Mouse (Mus musculus): ENCODE results near the gene Hspb11.

Hspb11 gene

DNA sequence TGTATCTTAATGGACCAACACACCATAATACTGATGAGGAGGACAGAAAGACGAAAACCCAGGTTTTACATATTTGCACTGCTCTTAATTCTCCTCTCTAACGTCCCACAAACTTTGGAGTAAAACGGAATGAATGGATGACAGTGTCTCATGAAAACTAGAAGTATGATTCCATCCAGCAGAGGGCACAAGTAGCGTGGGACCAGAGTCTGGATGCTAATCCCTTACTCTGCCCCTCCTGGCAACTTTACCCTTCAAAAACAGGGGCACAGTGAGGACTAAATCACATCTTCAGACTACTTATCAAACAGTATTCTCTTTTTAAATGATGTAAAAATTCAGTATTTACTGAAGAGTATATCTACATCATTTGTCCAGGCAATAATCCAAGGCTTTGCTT is 2.9 kb upstream of the Hspb11 start:
- no peak for DNase-seq (ENCODE audit: low spot score in 2 of 2)

DNA sequence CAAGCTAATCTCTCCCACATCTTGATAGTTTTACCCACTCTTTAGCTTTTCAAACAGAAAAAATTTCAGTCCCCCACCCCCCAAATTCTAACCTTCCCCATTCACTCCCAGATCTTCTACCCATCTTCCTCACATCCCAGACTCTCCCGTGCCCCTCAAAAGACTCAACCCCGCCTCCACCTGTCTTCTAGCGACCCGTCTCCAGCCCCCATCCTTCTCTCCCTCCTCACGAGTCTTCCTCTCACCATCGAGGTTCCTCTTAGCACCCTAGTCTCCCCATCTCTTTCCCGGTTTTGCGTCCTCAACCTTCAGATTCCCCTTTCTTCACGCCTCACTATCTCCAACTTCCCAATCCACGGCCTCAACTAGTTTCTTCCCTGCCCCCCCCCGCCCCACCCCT is 871 bp upstream of the Hspb11 start:
- no peak for DNase-seq (ENCODE audit: low spot score in 2 of 2)

DNA sequence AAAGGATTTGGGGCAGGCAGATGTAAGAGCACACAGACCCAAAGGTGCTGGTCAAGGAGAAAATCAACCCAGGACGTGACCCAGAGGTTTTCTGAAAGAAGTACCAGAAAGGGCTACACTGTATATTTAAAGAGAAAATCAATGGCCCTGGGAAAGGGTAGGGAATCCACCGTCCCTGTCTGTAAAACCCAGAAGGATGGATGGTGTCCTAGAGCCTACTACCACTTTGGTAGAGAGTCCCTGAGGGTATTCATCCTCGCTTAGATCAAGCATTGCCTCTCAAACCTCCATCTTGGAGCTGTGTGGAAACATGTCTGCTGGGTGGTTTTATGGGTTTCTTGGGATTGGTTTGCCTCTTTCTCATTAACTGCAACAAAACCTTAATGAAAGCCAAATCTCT is 1.0 kb downstream of the Hspb11 start:
- no peak for DNase-seq (ENCODE audit: low spot score in 2 of 2)

DNA sequence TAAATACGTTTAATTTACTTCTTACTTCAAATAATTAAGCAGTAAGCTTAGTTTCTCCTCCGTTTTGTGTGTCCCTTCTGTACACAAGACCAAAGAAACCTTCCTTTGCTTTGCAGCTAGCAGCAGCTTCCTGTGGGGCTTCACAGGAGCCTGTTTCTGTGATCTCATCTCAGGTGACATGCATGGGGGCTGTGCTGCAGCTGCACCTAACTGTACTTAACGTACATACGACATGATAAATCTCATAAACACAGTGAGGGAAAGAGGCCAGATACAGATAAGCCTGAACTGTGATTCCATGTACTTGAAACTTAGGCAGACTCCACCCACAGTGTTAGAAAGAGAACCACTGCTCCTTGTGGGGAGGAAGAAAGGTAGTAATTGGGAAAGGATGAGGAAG is 6.6 kb downstream of the Hspb11 start:
- no peak for DNase-seq (ENCODE audit: low spot score in 2 of 2)

DNA sequence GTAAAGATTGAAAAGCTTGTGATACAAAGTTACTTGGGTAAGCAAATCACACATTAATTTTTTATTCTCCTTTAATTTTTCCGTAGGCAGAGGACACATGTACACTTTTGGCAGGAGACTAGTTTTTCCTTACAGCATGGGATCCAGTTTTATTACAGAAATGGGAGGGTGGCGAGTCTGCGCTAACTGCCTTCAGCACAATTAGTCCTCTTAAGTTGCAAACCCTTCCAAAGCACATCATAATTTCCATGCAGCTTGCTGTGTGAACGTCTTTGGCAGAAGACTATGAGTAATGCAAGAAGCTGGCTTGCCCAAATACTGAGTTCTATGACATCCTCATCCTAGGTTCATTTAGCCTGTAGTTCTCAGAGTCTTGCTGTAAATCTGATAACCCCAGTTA is 20.3 kb downstream of the Hspb11 start:
- no peak for DNase-seq (ENCODE audit: low spot score in 2 of 2)

DNA sequence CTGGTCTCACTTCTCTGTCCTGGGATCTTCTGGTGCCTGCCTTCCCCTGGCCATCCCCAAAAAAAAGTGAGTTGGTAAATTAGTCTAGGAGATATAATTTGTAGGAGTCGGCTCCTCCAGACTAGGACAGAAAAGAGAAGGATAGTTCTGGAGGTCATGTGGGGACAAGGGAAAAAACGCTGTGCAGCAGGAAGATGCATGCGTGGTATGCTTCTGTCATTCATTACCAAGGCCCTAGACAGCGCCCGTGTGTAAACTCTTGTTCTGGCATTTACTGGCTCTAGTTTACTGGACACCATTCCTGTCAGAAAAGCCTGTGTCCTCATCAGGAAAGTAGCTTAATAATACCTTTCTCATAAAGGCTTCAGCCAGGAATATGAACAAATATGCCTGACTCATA is 21.1 kb downstream of the Hspb11 start:
- DNase-seq (ENCODE audit: low spot score in 2 of 2), result no peak

DNA sequence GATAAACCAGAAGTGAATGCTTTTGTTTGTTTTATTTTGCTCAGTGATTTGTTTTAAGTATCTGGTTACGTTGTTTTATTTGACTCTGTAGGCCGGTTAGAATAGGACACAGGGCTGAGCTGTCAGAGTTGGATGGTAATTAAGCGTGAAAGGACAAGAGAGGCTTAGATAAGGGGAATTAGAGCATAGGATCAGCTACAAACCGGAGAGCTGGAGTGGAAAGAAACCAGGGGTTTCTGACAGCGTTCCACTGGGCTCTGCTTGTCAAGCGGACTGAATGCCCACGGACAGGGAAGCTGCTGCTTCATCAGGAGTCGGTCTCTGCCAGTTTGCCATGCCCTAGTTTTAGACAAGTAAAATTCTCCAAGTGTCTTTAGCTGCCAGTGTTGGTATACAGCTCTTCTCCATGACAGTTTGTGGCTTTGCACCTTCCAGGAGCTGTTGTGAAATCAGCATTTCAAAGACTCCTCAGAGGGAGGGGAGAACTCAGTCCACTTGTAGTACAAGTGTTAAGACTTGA is 24.9 kb downstream of the Hspb11 start:
- no peak for DNase-seq (ENCODE audit: low spot score in 2 of 2)

DNA sequence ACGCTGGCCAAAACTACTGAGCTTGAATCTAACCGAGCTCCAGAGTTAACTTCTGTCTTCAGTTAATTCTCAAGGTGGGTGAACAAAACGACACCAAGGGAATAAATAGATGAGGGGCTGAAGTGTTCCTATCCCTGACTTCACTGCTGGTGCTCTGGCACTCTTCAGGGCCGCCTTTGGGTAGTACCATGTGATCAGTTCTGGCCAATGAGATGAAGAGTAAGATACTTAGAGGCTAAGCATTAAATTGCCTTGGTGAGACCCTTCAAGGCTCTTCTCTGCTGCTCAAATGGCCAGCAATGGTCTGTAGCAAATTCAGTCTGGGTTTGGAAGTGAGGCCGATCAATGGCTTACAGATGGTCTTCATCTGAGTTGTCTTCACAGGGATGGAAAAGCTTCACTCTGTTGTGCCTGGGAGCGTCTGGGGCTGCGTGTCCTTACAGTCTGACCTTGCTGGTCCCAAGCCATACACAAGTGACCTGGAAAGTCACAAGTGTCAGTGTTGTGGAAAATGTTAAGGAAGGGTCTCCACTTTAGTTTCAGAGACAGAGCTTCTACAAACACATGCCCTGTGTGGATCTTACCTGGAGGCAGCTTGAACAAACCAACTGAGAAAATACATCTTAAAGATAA is 27.6 kb downstream of the Hspb11 start:
- DNase-seq (ENCODE audit: low spot score in 2 of 2), result no peak

DNA sequence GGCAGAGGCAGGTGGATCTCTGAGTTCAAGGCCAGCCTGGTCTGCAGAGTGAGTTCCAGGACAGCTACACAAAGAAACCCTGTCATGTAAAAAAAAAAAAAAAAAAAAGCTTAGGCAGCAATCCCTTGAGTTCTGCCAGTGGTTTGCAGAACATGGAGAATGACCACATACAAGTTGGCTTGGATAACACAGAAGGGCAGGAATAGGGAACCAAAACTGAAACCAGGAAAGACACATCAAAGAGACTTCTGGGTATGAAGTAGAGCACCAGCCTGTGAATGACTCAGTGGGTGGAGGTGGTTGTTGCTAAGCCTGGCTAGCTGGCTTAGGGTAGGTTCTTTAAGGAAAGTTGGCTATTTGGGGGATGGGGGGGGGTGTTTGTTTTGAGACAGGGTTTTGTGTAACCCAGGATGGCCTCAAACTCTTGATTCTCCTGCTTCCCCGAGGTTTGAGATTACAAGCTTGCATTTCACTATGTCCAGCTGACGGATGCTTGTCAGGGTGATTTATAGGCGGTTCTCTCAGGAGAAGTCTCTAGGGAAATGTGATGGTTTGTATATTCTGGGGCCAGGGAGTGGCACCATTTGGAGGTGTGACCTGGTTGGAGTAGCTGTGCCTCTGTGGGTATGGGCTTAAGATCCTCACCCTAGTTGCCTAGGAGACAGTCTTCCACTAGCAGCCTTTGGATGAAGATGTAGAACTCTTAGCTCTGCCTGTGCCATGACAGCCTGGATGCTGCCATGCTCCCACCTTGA is 32.2 kb downstream of the Hspb11 start:
- DNase-seq (ENCODE audit: low spot score in 2 of 2), result no peak

DNA sequence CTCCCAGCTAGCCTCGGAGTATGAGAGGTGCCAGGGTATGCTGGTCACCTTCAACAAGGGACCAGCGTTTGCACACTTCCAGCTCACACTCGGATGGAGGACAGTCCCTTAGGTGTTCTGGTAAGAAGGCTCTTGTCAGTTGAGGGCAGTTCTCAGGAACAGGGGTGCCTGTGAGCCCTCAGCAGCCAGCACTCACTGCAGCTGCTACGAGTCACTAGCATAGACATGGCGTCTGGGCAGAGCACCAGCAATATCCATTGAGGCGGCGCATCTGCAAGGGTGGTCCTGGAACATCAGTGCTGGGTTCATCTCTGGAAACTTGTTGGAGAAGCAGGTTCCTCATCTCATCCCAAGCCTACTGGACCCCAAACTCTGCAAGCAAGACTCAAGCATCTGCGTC is 33.0 kb downstream of the Hspb11 start:
- DNase-seq (ENCODE audit: low spot score in 2 of 2), result no peak

DNA sequence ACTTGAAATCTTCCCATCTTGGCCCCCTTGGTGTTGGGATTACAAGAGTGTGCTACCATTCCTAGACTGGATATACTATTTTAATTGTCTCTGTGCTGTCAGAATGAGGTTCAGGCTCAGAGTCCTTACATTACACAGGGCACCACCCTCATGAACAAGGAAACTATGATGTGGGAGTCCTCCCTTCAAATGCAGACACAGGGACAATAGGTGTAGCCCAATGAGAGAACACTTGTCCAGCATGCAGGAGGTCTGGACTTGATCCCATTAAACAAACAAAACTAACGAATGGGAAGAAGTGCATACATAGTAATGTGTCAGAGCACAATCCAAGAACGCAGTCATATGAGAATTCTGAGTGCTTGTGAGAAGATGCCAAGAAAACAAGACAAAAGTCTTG is 34.1 kb downstream of the Hspb11 start:
- no peak for DNase-seq (ENCODE audit: low spot score in 2 of 2)

DNA sequence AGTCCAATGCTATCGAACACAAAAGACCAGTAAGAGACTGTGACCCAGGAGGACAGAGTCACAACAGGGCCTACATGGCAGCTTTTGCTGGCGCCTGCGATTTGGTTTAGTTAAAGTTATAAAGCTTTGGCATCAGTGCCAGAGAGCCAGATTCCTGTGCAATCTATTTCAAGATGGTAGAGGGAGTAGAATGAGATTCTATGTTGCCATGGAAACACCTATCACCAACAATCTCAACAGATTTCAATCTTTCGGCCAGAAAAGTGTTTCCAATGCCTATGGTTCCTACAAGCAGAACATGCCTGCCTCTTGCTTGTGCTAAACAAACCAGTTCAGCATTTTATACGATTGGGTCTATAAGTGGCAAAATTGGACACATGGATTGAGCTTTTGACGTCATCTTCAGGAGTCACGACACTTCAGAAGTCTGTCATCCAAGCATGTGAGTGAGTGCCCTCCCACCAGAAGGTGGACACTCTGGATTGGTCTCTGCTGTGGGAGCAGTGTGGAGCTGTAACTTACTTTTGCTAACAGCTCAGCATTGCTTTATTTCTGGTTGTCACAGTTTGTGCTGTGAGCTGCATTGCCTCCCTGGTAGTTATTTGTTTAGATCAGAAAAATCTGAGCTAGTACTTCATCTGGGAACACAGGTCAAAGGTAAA is 38.3 kb downstream of the Hspb11 start:
- no peak for DNase-seq (ENCODE audit: low spot score in 2 of 2)

DNA sequence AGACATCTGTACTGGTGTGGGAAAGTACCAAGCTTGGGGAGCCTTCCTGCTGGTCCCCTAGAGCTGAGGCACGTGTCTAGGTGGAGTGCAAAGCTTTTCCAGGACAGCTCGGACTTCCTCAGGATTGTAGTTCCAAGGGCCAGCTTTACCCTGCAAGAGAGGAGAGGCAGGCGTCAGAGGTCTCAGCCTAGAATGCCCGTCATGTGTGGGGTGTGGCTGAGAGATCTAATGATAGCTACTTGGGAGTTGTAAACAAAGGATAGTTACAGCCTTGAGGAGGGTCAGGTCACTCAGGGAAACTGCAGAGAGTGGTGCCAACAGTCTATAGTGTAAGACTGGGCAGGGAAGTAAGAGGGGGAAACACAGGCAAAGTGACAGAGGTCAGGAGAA is 38.9 kb downstream of the Hspb11 start:
- no peak for DNase-seq (ENCODE audit: low spot score in 2 of 2)

DNA sequence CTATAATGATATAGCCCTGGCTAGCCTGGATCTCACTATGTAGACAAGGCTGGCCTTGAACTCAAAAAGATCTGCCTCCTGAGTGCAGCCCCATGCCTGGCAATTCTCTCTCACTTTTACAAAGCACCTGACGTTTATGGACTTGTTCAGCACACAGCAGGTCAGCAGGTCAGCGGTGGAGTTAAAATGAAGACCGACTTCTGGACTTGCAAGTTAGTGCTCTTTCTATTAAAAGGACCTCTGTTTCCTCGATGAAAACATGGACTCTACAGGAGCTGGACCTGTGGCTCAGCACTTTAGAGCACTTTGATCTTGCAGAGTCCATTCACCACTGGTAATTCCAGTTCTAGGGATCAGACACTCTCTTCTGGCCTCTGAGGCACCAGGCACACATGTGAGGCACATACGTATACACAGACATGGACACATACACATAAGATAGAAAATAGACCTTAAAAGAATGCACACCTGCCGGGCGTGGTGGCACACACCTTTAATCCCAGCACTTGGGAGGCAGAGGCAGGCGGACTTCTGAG is 44.7 kb downstream of the Hspb11 start:
- DNase-seq (ENCODE audit: low spot score in 2 of 2), result no peak

DNA sequence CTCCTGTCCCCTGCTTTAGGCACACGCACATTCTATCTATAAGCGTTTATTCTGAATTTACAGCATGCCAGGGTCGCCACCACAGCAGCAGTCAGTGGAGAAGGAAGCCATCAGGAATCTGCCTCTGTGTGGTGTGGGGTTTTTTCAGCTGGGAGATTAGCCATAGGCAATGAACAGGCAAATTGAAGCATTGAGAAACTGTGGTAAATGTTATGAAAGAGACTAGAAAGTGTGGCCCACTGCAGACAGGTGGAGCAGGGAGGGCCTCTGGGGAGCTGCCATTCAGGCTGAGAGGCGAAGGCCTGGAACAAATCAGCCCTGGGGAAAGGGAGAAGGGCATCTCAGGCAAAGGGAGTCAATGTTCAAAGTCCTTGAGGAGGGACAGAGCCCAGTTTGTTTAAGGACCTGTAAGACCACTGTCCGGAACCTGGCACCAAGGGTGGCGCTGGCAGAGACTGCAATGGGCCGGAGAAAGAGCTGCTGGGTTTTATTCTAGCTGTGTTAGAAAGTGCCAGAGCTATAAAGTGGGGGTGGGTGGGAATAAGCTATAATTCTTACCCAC is 46.5 kb downstream of the Hspb11 start:
- no peak for DNase-seq (ENCODE audit: low spot score in 2 of 2)

DNA sequence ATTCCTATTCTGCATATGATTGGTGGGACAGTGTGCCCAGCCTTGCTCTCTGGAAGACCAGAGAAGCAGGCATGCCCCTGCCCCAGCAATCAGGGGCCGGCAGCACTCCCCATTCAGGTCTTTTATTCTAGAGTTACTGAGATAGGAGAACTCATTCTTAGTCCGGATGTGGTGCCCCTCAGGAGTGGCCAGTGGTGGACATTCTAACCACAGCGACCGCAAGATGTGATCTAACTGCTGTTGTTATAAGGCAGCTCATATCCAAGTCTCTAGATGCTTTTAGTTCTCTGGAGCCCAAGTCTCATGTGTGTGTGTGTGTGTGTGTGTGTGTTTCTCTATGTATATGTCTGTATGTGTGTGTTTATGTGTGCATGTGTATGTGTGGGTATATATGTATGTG is 47.0 kb downstream of the Hspb11 start:
- DNase-seq (ENCODE audit: low spot score in 2 of 2), result no peak

DNA sequence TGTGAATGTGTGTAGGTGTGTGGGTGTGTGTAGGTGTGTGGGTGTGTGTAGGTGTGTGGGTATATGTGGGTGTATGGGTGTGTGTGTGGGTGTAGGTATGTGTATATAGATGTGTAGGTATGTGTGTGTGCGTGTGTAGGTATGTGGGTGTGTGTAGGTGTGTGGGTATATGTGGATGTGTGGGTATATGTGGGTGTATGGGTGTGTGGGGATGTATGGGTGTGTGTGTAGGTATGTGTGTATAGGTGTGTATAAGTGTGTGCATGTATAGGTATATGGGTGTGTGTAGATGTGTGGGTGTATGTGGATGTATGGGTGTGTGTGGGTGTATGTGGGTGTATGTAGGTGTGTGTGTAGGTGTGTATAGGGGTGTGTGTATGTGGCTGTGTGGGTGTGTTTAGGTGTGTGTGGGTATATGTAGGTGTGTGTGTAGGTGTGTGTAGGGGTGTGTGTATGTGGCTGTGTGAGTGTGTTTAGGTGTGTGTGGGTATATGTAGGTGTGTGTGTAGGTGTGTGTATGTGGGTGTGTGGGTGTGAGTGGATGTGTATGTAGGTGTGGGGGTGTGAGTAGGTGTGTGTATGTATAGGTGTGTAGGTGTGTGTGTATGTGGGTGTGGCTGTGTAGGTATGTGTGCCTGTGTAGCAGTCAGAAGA is 47.6 kb downstream of the Hspb11 start:
- no peak for DNase-seq (ENCODE audit: low spot score in 2 of 2)

DNA sequence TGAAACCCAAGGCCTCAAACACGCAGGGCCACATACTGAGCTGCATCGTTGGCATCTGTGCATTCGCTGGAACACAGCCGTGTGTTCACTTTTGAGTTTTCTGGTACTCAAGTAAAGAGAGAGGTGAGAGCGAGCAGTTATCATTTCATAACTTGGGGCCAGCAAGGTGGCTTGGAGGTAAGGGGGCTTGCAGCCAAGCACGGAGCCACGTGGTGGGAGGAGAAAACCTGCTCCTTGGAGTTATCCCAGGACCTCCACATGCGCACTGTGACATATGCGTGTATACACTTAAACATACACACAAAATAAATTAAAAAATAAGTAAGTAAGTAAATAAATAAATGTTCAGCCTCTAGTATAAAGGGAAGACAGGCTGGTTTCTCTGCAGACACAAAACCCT is 48.8 kb downstream of the Hspb11 start:
- DNase-seq (ENCODE audit: low spot score in 2 of 2), result no peak

DNA sequence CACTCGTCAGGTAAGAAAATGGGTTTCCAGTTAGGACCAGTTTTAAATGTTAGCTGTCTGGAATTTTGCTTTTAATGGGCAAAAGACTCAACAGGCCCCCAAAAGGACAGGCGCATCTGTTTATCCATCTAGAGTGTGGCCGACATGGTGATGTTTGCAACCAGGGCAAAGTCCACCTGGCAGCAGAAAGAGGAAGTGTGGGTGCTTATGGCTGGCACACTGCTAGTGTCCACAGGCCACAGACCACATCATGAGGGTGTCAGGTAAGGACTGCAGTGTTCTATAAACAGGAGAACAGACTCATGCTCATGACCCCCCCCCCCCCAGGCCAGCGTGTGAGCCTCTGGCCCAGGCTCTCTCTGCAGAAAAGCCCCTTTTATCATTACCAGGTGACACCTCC is 49.4 kb downstream of the Hspb11 start:
- no peak for DNase-seq (ENCODE audit: low spot score in 2 of 2)

DNA sequence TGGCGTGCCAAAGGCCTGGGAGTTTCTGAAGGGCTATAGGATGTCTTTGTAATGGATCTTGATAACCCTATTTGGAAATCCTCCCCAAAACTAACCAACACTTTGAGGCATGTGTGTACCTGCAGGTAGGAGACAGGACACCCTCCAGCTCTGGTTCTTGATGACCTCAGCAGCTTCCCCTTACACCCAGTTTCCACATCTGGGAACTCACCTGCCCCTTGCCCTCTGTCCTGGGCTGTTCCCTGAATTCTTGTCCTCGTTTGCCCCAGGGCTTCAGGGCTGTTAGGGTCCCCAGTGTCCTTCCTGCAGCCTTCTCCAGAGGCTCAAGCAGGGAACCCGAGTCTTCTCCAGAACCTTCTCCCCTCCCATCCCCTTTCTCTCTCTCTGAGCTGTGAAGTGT is 50.1 kb downstream of the Hspb11 start:
- no peak for DNase-seq (ENCODE audit: low spot score in 2 of 2)

DNA sequence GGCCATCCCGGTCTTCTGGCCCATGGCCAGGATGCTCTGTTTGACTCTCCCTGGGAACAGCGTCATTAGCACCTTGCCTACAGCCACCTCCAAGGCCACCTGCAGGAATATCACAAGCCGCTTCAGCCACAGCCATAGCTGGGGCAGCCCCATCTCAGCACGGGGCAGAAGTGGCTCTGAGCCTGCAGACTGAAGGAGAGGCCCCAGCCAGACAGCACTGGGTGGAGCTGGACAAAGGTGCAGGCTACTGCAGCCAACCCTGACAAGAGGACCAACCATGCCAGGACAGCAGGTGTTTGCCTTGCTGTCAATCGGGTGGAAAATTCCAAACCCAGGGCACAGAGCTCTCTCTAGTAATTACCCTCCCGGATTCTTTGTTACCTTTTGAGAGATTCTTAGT is 53.6 kb downstream of the Hspb11 start, which contains the start of gene Dio1:
Gene Dio1, minus strand, starts transcription at position 204 of the 400 bp plus-strand sequence.
- DNase-seq (ENCODE audit: low spot score in 2 of 2), result no peak
